Mouse (Mus musculus) kidney, embryonic 16.5 days (tissue): ENCODE data around the gene D330045A20Rik. TPM values are rescaled to one million over a fixed set of nuclear protein-coding genes. Genes with fewer than 3 reads are reported as not detected.
"Not testable (repeated sequence)": the region's sequence is repeated elsewhere in the genome, so short reads cannot be mapped to it uniquely, and the experiment has no call there.

Experiments
- ATAC-seq: fragments of 200-750 bp; cut with Nextera tagmentation; 2 replicates; pipeline ENCODE4 v1.8.0; 2017; ENCODE audit warnings: moderate TSS enrichment; ENCODE audit not compliant: low FRiP score, low TSS enrichment
- H3K27ac ChIP-seq: fragments of 300-500 bp; sonication (generic); 2 replicates; pipeline ENCODE4 v1.5.1; 2014; ENCODE audit warnings: low read length
- H3K27me3 ChIP-seq: fragments of 300-500 bp; sonication (generic); 2 replicates; pipeline ENCODE4 v1.6.1; 2014; ENCODE audit warnings: low read length, control low read depth, mixed read lengths; ENCODE audit not compliant: insufficient read depth
- H3K36me3 ChIP-seq: fragments of 300-500 bp; sonication (generic); 2 replicates; pipeline ENCODE4 v1.6.1; 2014; ENCODE audit warnings: low read length, control low read depth, mixed read lengths; ENCODE audit not compliant: insufficient read depth
- H3K4me1 ChIP-seq: fragments of 300-500 bp; sonication (generic); 2 replicates; pipeline ENCODE4 v1.6.1; 2014; ENCODE audit warnings: low read length, control low read depth, mixed read lengths; ENCODE audit not compliant: insufficient read depth
- H3K4me2 ChIP-seq: fragments of 300-500 bp; sonication (generic); replicated peaks from 2 replicates; pipeline ENCODE4 v1.6.1; 2014; ENCODE audit warnings: low read depth, low read length
- H3K4me3 ChIP-seq: fragments of 300-500 bp; sonication (generic); 2 replicates; pipeline ENCODE4 v1.5.1; 2014; ENCODE audit warnings: mild to moderate bottlenecking, low read length
- H3K9ac ChIP-seq: fragments of 300-500 bp; sonication (generic); replicated peaks from 2 replicates; pipeline ENCODE4 v1.6.1; 2014; ENCODE audit warnings: low read length
- H3K9me3 ChIP-seq: fragments of 300-500 bp; sonication (generic); 2 replicates; pipeline ENCODE4 v1.6.1; 2016; ENCODE audit warnings: low read length, control low read depth
- WGBS: fragments of 180-500 bp; shearing (Covaris S2); extraction: QIAGEN DNeasy Blood & Tissue Kit; methylation state at CpG from one replicate; pipeline ENCODE4 v1.1.7; 2014; 5-methylcytosine and 5-hydroxymethylcytosine counted together
- polyA plus RNA-seq: library from polyadenylated mRNA; unstranded; fragments of >200 nt; fragmentation: Nextera tagmentation; extraction: Ambion mirVana; gene quantifications from 2 replicates; pipeline ENCODE4 v1.2.1, GENCODE M21; 2015

The D330045A20Rik gene
- 1.6 and 2.1 TPM in 2 replicates for polyA plus RNA-seq

GRCm38 (mm10) chrX:139480022-139480894, at the start of gene D330045A20Rik:
Gene D330045A20Rik, plus strand, starts transcription at chrX:139480367.
- Histone ChIP-seq H3K27me3 (peaks cover 6% of the 10 kb centered on the region; the same call in 1 of the 2 replicates), H3K27ac (no peak within 1 kb of the TSS), H3K4me1 (no peaks in the 10 kb centered on the region), H3K36me3 (no peaks in the 10 kb centered on the region), H3K9ac (no peak within 1 kb of the TSS), H3K4me2 (peak within 1 kb of the TSS; percentile 58), H3K9me3 (no peaks in the 10 kb centered on the region), H3K4me3 (peak within 1 kb of the TSS; percentile 40)
- 28% methylated on average over 28 of the region's 28 CpGs for WGBS
- peak; percentile 70; the same call in 1 of the 2 replicates for ATAC-seq

- ATAC-seq = no peak
- H3K4me2 ChIP-seq = no peak overlapping the region
- H3K9ac ChIP-seq = no peak overlapping the region
- H3K36me3 ChIP-seq = no peaks in the 10 kb centered on the region
- H3K4me3 ChIP-seq = no peak overlapping the region
- no peaks in the 10 kb centered on the region for H3K9me3 ChIP-seq
- peaks cover 6% of the 10 kb centered on the region; the same call in 1 of the 2 replicates for H3K27me3 ChIP-seq
- H3K4me1 ChIP-seq = no peaks in the 10 kb centered on the region
- 70% methylated on average over 2 of the region's 2 CpGs for WGBS
- no peak overlapping the region for H3K27ac ChIP-seq
Measured at GRCm38 (mm10) chrX:139432550-139432949, 47.6 kb upstream of the D330045A20Rik start.

- Histone ChIP-seq H3K36me3 (no peaks in the 10 kb centered on the region), H3K27ac (no peak overlapping the region), H3K9me3 (no peaks in the 10 kb centered on the region), H3K4me1 (no peaks in the 10 kb centered on the region), H3K27me3 (peaks cover 6% of the 10 kb centered on the region; the same call in 1 of the 2 replicates), H3K9ac (no peak overlapping the region), H3K4me3 (no peak overlapping the region), H3K4me2 (no peak overlapping the region)
- ATAC-seq = no peak
- WGBS = 68% methylated on average over 2 of the region's 2 CpGs
Measured at GRCm38 (mm10) chrX:139435202-139435601, 45.0 kb upstream of the D330045A20Rik start.

GRCm38 (mm10) chrX:139441057-139441456, 39.1 kb upstream of the D330045A20Rik start:
- H3K4me3 ChIP-seq, H3K4me1 ChIP-seq, H3K36me3 ChIP-seq, H3K27ac ChIP-seq, H3K27me3 ChIP-seq, H3K4me2 ChIP-seq, ATAC-seq, H3K9ac ChIP-seq, H3K9me3 ChIP-seq: not testable (repeated sequence)
- WGBS = 93% methylated on average over 14 of the region's 22 CpGs

GRCm38 (mm10) chrX:139456812-139457211, 23.4 kb upstream of the D330045A20Rik start:
- 12% methylated on average over 2 of the region's 2 CpGs for WGBS
- Histone ChIP-seq H3K4me2 (no peak overlapping the region), H3K9me3 (no peaks in the 10 kb centered on the region), H3K4me3 (no peak overlapping the region), H3K27ac (no peak overlapping the region), H3K4me1 (no peaks in the 10 kb centered on the region), H3K27me3 (no peaks in the 10 kb centered on the region), H3K36me3 (no peaks in the 10 kb centered on the region), H3K9ac (no peak overlapping the region)
- no peak for ATAC-seq

- Histone ChIP-seq H3K36me3 (no peaks in the 10 kb centered on the region), H3K4me2 (no peak overlapping the region), H3K9ac (no peak overlapping the region), H3K27ac (no peak overlapping the region), H3K4me1 (no peaks in the 10 kb centered on the region), H3K9me3 (no peaks in the 10 kb centered on the region), H3K4me3 (no peak overlapping the region), H3K27me3 (peaks cover 6% of the 10 kb centered on the region; the same call in 1 of the 2 replicates)
- 61% methylated on average over 7 of the region's 7 CpGs for WGBS
- no peak for ATAC-seq
Measured at GRCm38 (mm10) chrX:139482083-139482482, 1.9 kb downstream of the D330045A20Rik start.

GRCm38 (mm10) chrX:139484974-139485373, 4.8 kb downstream of the D330045A20Rik start:
- Histone ChIP-seq H3K4me1 (no peaks in the 10 kb centered on the region), H3K4me2 (no peak overlapping the region), H3K27ac (no peak overlapping the region), H3K4me3 (no peak overlapping the region), H3K36me3 (no peaks in the 10 kb centered on the region), H3K9me3 (no peaks in the 10 kb centered on the region), H3K9ac (no peak overlapping the region), H3K27me3 (peaks cover 5% of the 10 kb centered on the region; the same call in 1 of the 2 replicates)
- WGBS = 77% methylated on average over 1 of the region's 1 CpGs
- ATAC-seq = no peak

- Histone ChIP-seq H3K27ac (no peak overlapping the region), H3K4me1 (no peaks in the 10 kb centered on the region), H3K27me3 (no peaks in the 10 kb centered on the region), H3K9ac (no peak overlapping the region), H3K4me3 (no peak overlapping the region), H3K4me2 (no peak overlapping the region), H3K36me3 (no peaks in the 10 kb centered on the region), H3K9me3 (no peaks in the 10 kb centered on the region)
- ATAC-seq = no peak
- 86% methylated on average over 2 of the region's 2 CpGs for WGBS
Measured at GRCm38 (mm10) chrX:139516156-139516555, 36.0 kb downstream of the D330045A20Rik start.

GRCm38 (mm10) chrX:139519251-139519650, 39.1 kb downstream of the D330045A20Rik start:
- Histone ChIP-seq H3K36me3 (no peaks in the 10 kb centered on the region), H3K4me2 (no peak overlapping the region), H3K9ac (no peak overlapping the region), H3K27ac (no peak overlapping the region), H3K4me1 (no peaks in the 10 kb centered on the region), H3K4me3 (no peak overlapping the region), H3K9me3 (no peaks in the 10 kb centered on the region), H3K27me3 (no peaks in the 10 kb centered on the region; the same call in 1 of the 2 replicates)
- ATAC-seq = no peak
- WGBS = 63% methylated on average over 2 of the region's 2 CpGs
